Mouse (Mus musculus) thymus, postnatal 0 days (tissue): Measurements from ENCODE around the gene Olfr689. TPM values are rescaled to one million over a fixed set of nuclear protein-coding genes. Genes with fewer than 3 reads are reported as not detected.
"Not testable (repeated sequence)": the region's sequence is repeated elsewhere in the genome, so short reads cannot be mapped to it uniquely, and the experiment has no call there.

Experiments used
- DNase-seq: peaks from one replicate; pipeline ENCODE4 v3.0.0-alpha.2; 2015; ENCODE audit warnings: low spot score
- polyA plus RNA-seq: library from polyadenylated mRNA; unstranded; fragments of >200 nt; fragmentation: Nextera tagmentation; extraction: Ambion mirVana; gene quantifications from 2 replicates; pipeline ENCODE4 v1.2.1, GENCODE M21; 2015

The Olfr689 gene
- polyA plus RNA-seq: not detected in 2 replicates

DNA sequence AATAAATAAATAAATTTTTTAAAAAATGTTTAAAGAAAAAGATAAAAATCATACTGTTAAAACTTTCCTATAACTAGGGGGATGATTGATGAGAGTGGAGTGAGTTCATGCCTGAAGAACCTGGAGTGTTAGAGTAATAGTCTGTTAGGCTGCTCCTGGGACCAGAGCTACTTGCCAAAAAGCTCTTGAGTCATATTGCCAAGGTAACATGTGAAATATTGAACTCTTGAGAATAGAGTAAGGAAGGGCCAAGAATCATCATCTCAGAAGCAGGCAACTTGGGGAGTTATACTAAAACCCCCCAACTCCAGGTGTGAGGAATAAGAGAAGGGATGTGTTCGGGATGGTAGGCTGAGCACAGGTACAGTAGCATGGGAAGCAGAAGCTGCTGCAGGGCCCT, at the start of gene Olfr689:
TSS of gene Olfr689 (plus strand) at position 301 of the 400 bp plus-strand sequence.
- no peak for DNase-seq

- DNase-seq: no peak
Measured at GRCm38 (mm10) chr7:105272426-105272825, 38.5 kb upstream of the Olfr689 start.

- DNase-seq: no peak
Measured at GRCm38 (mm10) chr7:105287795-105288194, 23.2 kb upstream of the Olfr689 start, which contains the start of gene Olfr688. Gene Olfr688, plus strand, starts transcription at chr7:105288095.

GRCm38 (mm10) chr7:105290051-105290450, 20.9 kb upstream of the Olfr689 start:
- DNase-seq: no peak

GRCm38 (mm10) chr7:105325302-105325701, 14.3 kb downstream of the Olfr689 start:
- DNase-seq: no peak

DNA sequence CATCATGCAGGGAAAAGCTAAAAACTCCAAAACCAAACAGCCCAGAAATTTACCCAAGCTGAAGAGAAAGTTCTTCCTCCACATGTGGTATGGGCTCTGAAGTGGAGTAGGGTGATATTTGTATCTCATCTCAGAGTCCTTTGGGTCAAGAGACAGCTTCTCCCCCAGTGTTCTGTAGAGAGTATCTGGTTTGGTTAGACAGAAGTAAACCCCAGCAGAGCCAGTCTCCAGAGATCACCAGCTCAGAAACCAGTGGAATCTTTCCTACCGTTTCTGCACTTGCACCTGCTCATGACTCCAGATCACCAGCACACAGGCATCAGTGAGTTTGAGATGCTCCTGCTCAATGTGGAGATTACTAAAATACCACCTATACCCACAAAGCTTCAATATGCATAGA, 23.0 kb downstream of the Olfr689 start, which contains the start of gene Olfr690:
TSS of gene Olfr690 (minus strand) at position 101 of the 400 bp plus-strand sequence.
- DNase-seq: no peak

DNA sequence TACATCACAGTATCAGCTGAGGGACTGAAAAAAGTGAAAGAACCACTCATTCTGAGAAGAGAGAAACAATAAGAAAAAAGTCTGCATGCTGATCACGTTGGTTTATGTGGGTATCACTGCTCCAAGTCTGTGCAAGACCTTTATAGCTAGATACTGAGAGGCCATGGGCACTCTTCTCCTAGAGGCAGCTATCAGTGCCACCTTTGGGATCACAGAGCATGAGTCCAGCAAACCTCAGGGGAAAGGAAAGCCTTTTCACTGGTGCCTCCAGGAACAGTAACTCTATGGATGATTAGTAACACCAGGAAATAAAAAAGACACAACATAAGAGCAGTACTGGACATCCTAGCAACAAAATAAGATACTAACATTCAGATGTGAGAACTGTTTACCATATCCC, 31.2 kb downstream of the Olfr689 start, which contains the start of gene Olfr691:
TSS of gene Olfr691 (minus strand) at position 101 of the 400 bp plus-strand sequence.
- no peak for DNase-seq

DNA sequence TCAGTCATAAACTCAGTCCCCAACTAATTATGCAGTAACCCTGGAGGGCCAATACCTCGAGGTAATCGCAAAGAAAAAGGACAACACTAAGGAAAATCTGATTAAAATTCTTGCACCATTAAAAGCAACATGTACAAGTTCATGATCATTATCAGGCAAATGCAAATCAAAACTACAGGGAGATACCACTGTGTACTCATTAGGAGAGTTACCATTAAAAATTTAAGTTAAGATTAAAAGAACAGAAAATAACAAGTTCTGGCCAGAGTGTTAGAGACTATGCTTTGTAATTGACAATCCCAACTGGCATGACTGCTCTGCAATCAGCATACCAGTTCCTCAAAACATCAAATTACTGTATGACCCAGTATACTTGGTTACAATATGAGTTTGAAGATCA, 31.8 kb downstream of the Olfr689 start:
- no peak for DNase-seq

DNA sequence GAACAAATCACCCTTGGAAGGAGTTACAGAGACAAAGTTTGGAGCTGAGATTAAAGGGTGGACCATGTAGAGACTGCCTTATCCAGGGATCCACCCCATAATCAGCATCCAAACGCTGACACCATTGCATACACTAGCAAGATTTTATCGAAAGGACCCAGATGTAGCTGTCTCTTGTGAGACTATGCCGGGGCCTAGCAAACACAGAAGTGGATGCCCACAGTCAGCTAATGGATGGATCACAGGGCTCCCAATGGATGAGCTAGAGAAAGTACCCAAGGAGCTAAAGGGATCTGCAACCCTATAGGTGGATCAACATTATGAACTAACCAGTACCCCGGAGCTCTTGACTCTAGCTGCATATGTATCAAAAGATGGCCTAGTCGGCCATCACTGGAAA, 45.1 kb downstream of the Olfr689 start:
- not testable (repeated sequence) for DNase-seq

DNA sequence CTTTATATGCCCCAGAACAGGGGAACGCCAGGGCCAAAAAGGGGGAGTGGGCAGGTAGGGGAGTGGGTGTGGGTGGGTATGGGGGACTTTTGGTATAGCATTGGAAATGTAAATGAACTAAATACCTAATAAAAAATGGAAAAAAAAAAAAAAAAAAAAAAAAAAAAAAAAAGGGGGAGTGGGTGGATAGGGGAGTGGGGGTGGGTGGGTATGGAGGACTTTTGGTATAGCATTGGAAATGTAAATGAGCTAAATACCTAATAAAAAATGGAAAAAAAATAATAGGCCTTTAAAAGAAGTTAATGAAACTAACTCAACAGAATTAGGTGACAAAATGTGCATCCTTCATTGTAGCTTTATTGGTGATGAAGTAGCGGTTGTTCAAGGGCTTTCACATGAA, 45.5 kb downstream of the Olfr689 start:
- DNase-seq: not testable (repeated sequence)

DNA sequence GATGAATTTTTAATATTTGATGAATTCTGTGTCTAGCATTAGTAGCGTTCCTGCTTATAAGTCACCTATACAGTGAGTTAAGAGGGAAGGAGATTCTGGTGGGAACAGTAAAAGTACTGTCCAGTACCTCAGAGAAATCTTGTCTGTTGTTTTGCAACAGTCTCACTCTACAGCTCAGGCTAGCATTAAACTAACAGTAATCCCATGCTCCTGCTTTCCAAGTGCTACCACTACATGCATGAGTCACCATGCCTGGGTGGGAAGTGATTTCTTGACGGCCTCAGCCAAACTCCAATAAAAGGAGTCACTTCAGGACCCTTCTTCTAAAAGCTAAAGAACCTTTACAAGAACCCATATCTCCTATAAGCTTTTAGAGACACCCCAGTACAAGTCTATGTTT, 50.7 kb downstream of the Olfr689 start:
- no peak for DNase-seq

GRCm38 (mm10) chr7:105367268-105367667, 56.3 kb downstream of the Olfr689 start:
- DNase-seq: no peak

- no peak for DNase-seq
Measured at GRCm38 (mm10) chr7:105367930-105368329, 57.0 kb downstream of the Olfr689 start, which contains the start of gene Olfr692. Gene Olfr692, plus strand, starts transcription at chr7:105368230.

GRCm38 (mm10) chr7:105368521-105368920, 57.6 kb downstream of the Olfr689 start:
- no peak for DNase-seq

Other genes starting within 250 kb of the Olfr689 start
- not detected in 2 replicates for gene Olfr678, start 246.7 kb upstream of the Olfr689 start, polyA plus RNA-seq
- not detected in 2 replicates for gene Olfr679, start 230.0 kb upstream of the Olfr689 start, polyA plus RNA-seq
- gene Olfr680-ps1, start 218.3 kb upstream of the Olfr689 start, polyA plus RNA-seq: not detected in 2 replicates
- gene Olfr681, start 194.3 kb upstream of the Olfr689 start, polyA plus RNA-seq: not detected in 2 replicates
- not detected in 2 replicates for gene Olfr683, start 164.2 kb upstream of the Olfr689 start, polyA plus RNA-seq
- not detected in 2 replicates for gene Olfr684, start 147.5 kb upstream of the Olfr689 start, polyA plus RNA-seq
- gene Olfr685, start 125.2 kb upstream of the Olfr689 start, polyA plus RNA-seq: not detected in 2 replicates
- not detected in 2 replicates for gene Olfr686, start 103.7 kb upstream of the Olfr689 start, polyA plus RNA-seq
- not detected in 2 replicates for gene Olfr688, start 23.1 kb upstream of the Olfr689 start, polyA plus RNA-seq
- not detected in 2 replicates for gene Olfr690, start 22.9 kb downstream of the Olfr689 start, polyA plus RNA-seq
- not detected in 2 replicates for gene Olfr691, start 31.1 kb downstream of the Olfr689 start, polyA plus RNA-seq
- not detected in 2 replicates for gene Olfr692, start 57.1 kb downstream of the Olfr689 start, polyA plus RNA-seq
- gene Gm5901, start 63.9 kb downstream of the Olfr689 start, polyA plus RNA-seq: not detected in 2 replicates
- gene Fam160a2, start 88.9 kb downstream of the Olfr689 start, polyA plus RNA-seq: 13.7 and 16.0 TPM in 2 replicates
- gene Cnga4, start 93.4 kb downstream of the Olfr689 start, polyA plus RNA-seq: 0.05 TPM in 1 of 2 replicates, not detected in the other
- gene Cckbr, start 114.6 kb downstream of the Olfr689 start, polyA plus RNA-seq: 0.06 and 0.20 TPM in 2 replicates
- gene Cavin3, start 171.1 kb downstream of the Olfr689 start, polyA plus RNA-seq: 14.0 and 15.1 TPM in 2 replicates
- gene Smpd1, start 243.2 kb downstream of the Olfr689 start, polyA plus RNA-seq: 24.3 and 25.6 TPM in 2 replicates